Mouse (Mus musculus) erythroblast, embryonic 14.5 days (primary cell): ENCODE results near the gene Awat1.

ENCODE experiments used
- GATA1 ChIP-seq: IDR thresholded peaks from 2 replicates; pipeline ENCODE4 v1.6.1; 2012; ENCODE audit warnings: low read length, inconsistent platforms, mixed read lengths
- TAL1 ChIP-seq: IDR thresholded peaks from 3 replicates; pipeline ENCODE4 v1.6.1; 2012; ENCODE audit warnings: low read length, inconsistent platforms, mixed read lengths

DNA sequence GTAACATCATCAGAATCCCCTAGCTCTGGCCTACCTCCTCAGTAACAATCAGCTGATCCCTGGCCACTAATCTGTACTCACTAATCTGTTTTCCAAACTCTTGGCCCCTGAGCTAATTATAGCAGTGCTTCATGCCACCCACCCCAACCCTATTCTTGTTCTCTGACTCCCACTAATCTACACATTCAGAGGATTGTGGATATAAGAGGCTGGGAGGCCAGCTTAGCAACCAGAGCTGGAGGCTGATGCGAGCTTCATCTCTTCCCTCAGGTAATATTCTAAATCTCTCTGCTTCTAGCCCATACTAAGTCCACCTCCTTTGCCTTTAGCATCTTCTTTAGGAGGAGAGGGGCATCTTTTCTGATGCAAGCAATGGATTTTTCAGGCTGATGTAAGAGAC is 33.3 kb downstream of the Awat1 start, which contains the start of gene Arr3:
- no peak for TF ChIP-seq GATA1
- no peak for TF ChIP-seq TAL1
